Mouse (Mus musculus): ENCODE measurements around the gene Erbb3. TPM values are rescaled to one million over a fixed set of nuclear protein-coding genes. Genes with fewer than 3 reads are reported as not detected.
"Not testable (repeated sequence)": the region's sequence is repeated elsewhere in the genome, so short reads cannot be mapped to it uniquely, and the experiment has no call there.

Gene Erbb3
- polyA plus RNA-seq, 1 experiment from 2014 or later, result 21.4 TPM

DNA sequence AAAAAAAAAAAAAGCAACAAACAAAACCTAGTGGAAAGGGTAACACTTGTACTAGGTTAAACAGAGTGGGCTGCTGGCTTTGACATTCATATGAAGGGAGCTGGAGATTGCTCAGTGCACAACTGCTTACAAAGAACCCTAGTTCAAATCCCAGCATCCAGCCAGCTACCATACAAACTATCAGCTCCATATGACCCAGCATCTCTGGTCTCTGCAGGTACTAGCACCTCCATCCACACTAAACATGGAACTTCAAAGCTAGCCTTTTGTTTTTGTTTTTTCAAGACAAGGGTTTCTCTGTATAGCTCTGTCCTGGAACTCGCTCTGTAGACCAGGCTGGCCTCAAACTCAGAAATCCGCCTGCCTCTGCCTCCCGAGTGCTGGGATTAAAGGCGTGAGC, 33.2 kb upstream of the Erbb3 start:
- Histone ChIP-seq H3K4me1 (ENCODE audit: insufficient read depth, low read depth, low read length) (peaks cover 7% of the 10 kb centered on the region; the same call in 1 of the 2 replicates), H3K27ac (ENCODE audit: low read length) (no peak overlapping the region), H3K9me3 (ENCODE audit: low read length) (no peaks in the 10 kb centered on the region), H3K36me3 (ENCODE audit: insufficient read depth, low read length) (no peaks in the 10 kb centered on the region), H3K27me3 (replicated peaks; ENCODE audit: insufficient read depth, low read length) (no peaks in the 10 kb centered on the region), H3K9ac (replicated peaks; ENCODE audit: low read depth) (no peak overlapping the region), H3K4me3 (ENCODE audit: low read depth, low read length) (no peak overlapping the region), H3K4me2 (replicated peaks; ENCODE audit: low read depth, low read length) (no peak overlapping the region)
- no peak for ATAC-seq
- WGBS, result 88% methylated on average over 4 of the region's 4 CpGs
- TF ChIP-seq EP300 (IDR thresholded peaks at IDR 0.05) (no peak), CTCF (IDR thresholded peaks at IDR 0.05) (no peak)
- DNase-seq (ENCODE audit: low spot score), result no peak

GRCm38 (mm10) chr10:128621986-128622520, 32.6 kb upstream of the Erbb3 start:
- ATAC-seq (no peak), DNase-seq (ENCODE audit: low spot score) (peak; percentile 2)
- H3K27me3 ChIP-seq (replicated peaks; ENCODE audit: insufficient read depth, low read length), result no peaks in the 10 kb centered on the region
- H3K9me3 ChIP-seq (ENCODE audit: low read length), result no peaks in the 10 kb centered on the region
- H3K4me1 ChIP-seq (ENCODE audit: insufficient read depth, low read depth, low read length), result peaks cover 7% of the 10 kb centered on the region; the same call in 1 of the 2 replicates
- no peaks in the 10 kb centered on the region for H3K36me3 ChIP-seq (ENCODE audit: insufficient read depth, low read length)
- no peak overlapping the region for H3K27ac ChIP-seq (ENCODE audit: low read length)
- H3K4me2 ChIP-seq (replicated peaks; ENCODE audit: low read depth, low read length), result no peak overlapping the region
- H3K4me3 ChIP-seq (ENCODE audit: low read depth, low read length), result no peak overlapping the region
- TF ChIP-seq EP300 (IDR thresholded peaks at IDR 0.05) (no peak), CTCF (IDR thresholded peaks at IDR 0.05) (peak; percentile 14; the same call in 1 of the 2 replicates)
- 56% methylated on average over 3 of the region's 3 CpGs for WGBS
- no peak overlapping the region for H3K9ac ChIP-seq (replicated peaks; ENCODE audit: low read depth)

DNA sequence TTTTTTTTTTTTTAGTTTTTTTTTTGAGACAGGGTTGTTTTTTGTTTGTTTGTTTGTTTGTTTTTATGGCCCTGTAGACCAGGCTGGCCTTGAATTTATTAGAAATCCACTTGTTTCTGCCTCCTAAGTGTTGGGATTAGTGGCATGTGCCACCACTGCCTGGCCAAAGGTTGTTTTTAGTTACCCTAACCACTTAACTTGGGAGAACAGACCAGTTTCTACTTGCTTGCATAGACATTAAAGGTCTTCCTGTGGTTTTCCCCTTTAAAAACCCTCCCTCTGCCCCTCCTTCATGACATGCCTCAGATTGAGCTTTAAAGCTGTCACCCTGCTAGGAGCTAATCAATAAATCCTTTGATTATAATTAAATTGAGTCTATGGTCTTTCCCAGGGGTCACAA, 30.8 kb upstream of the Erbb3 start:
- Histone ChIP-seq H3K27ac (ENCODE audit: low read length) (no peak overlapping the region), H3K36me3 (ENCODE audit: insufficient read depth, low read length) (no peaks in the 10 kb centered on the region), H3K4me3 (ENCODE audit: low read depth, low read length) (no peak overlapping the region), H3K9ac (replicated peaks; ENCODE audit: low read depth) (no peak overlapping the region), H3K4me2 (replicated peaks; ENCODE audit: low read depth, low read length) (no peak overlapping the region), H3K27me3 (replicated peaks; ENCODE audit: insufficient read depth, low read length) (no peaks in the 10 kb centered on the region), H3K9me3 (ENCODE audit: low read length) (no peaks in the 10 kb centered on the region), H3K4me1 (ENCODE audit: insufficient read depth, low read depth, low read length) (peaks cover 1% of the 10 kb centered on the region; the same call in 1 of the 2 replicates)
- TF ChIP-seq EP300 (IDR thresholded peaks at IDR 0.05) (no peak), CTCF (IDR thresholded peaks at IDR 0.05) (no peak)
- no peak for DNase-seq (ENCODE audit: low spot score)
- no peak for ATAC-seq

DNA sequence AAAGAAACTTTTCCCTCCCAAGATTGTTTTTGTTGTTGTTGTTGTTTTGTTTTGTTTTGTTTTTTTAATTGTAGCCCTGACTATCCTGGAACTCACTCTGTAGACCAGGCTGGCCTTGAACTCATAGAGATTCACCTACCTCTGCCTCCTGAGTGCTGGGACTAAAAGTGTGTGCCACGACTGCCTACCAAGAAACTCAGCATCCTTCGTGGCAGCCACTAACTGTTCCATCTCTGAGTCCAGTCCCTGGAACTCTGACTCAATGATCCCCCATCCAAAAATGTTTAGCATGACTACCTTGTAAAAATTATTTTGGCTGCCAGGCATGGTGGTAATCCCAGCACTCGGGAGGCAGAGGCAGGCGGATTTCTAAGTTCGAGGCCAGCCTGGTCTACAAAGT, 29.7 kb upstream of the Erbb3 start:
- H3K27ac ChIP-seq (ENCODE audit: low read length); H3K4me2 ChIP-seq (replicated peaks; ENCODE audit: low read depth, low read length); H3K36me3 ChIP-seq (ENCODE audit: insufficient read depth, low read length); ATAC-seq; H3K27me3 ChIP-seq (replicated peaks; ENCODE audit: insufficient read depth, low read length); H3K4me3 ChIP-seq (ENCODE audit: low read depth, low read length); H3K4me1 ChIP-seq (ENCODE audit: insufficient read depth, low read depth, low read length); H3K9me3 ChIP-seq (ENCODE audit: low read length); H3K9ac ChIP-seq (replicated peaks; ENCODE audit: low read depth); DNase-seq (ENCODE audit: low spot score): not testable (repeated sequence)
- WGBS, result 81% methylated on average over 5 of the region's 5 CpGs

DNA sequence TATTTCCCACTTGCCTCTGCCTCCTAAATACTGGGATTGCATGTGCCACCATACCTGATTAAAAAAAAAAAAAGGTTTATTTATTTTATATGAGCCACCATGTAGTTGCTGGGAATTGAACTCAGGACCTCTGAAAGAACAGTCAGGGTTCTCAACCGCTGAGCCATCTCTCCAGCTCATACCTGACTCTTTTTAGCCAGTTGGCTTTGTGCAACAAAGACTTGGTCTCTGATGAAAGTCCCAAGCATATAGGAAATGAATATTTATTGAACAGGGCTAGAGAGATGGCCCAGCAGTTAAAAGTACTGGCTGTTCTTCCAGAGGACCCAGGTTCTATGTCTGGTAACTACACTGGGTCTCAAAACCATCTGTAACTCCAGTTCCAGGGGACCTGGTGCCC, 29.1 kb upstream of the Erbb3 start:
- ATAC-seq, result no peak
- DNase-seq (ENCODE audit: low spot score), result no peak
- Histone ChIP-seq H3K36me3 (ENCODE audit: insufficient read depth, low read length) (no peaks in the 10 kb centered on the region), H3K4me3 (ENCODE audit: low read depth, low read length) (no peak overlapping the region), H3K27me3 (replicated peaks; ENCODE audit: insufficient read depth, low read length) (no peaks in the 10 kb centered on the region), H3K9ac (replicated peaks; ENCODE audit: low read depth) (no peak overlapping the region), H3K4me1 (ENCODE audit: insufficient read depth, low read depth, low read length) (no peaks in the 10 kb centered on the region), H3K4me2 (replicated peaks; ENCODE audit: low read depth, low read length) (no peak overlapping the region), H3K9me3 (ENCODE audit: low read length) (no peaks in the 10 kb centered on the region), H3K27ac (ENCODE audit: low read length) (no peak overlapping the region)
- 92% methylated on average over 1 of the region's 1 CpGs for WGBS
- TF ChIP-seq CTCF (IDR thresholded peaks at IDR 0.05) (no peak), EP300 (IDR thresholded peaks at IDR 0.05) (no peak)

GRCm38 (mm10) chr10:128615798-128616448, 26.5 kb upstream of the Erbb3 start:
- WGBS, result 78% methylated on average over 5 of the region's 7 CpGs
- not testable (repeated sequence) for H3K27ac ChIP-seq (ENCODE audit: low read length); H3K9me3 ChIP-seq (ENCODE audit: low read length); H3K36me3 ChIP-seq (ENCODE audit: insufficient read depth, low read length); DNase-seq (ENCODE audit: low spot score); H3K4me3 ChIP-seq (ENCODE audit: low read depth, low read length); H3K4me1 ChIP-seq (ENCODE audit: insufficient read depth, low read depth, low read length); ATAC-seq; H3K27me3 ChIP-seq (replicated peaks; ENCODE audit: insufficient read depth, low read length); H3K9ac ChIP-seq (replicated peaks; ENCODE audit: low read depth); H3K4me2 ChIP-seq (replicated peaks; ENCODE audit: low read depth, low read length)

DNA sequence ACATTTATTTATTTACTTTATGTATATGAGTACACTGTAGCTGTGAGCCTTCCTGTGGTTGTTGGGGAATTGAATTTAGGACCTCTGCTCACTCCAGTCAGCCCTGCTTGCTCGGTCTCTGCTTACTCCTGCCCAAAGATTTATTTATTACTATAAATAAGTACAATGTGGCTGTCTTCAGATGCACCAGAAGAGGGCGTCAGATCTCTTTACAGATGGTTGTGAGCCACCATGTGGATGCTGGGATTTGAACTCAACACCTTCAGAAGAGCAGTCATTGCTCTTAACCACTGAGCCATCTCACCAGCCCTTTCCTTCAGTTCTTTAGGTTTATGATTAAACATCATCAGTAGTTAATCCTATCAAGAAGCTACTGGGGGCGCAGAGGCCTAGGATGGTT, 25.5 kb upstream of the Erbb3 start:
- ATAC-seq (no peak), DNase-seq (ENCODE audit: low spot score) (no peak)
- H3K36me3 ChIP-seq (ENCODE audit: insufficient read depth, low read length), result no peaks in the 10 kb centered on the region
- H3K27me3 ChIP-seq (replicated peaks; ENCODE audit: insufficient read depth, low read length), result no peaks in the 10 kb centered on the region
- TF ChIP-seq CTCF (IDR thresholded peaks at IDR 0.05) (peak; percentile 41), EP300 (IDR thresholded peaks at IDR 0.05) (no peak)
- H3K9ac ChIP-seq (replicated peaks; ENCODE audit: low read depth), result no peak overlapping the region
- H3K4me3 ChIP-seq (ENCODE audit: low read depth, low read length), result no peak overlapping the region
- no peaks in the 10 kb centered on the region for H3K4me1 ChIP-seq (ENCODE audit: insufficient read depth, low read depth, low read length)
- WGBS, result 46% methylated on average over 3 of the region's 3 CpGs
- no peak overlapping the region for H3K27ac ChIP-seq (ENCODE audit: low read length)
- H3K9me3 ChIP-seq (ENCODE audit: low read length), result no peaks in the 10 kb centered on the region
- no peak overlapping the region for H3K4me2 ChIP-seq (replicated peaks; ENCODE audit: low read depth, low read length)

GRCm38 (mm10) chr10:128613820-128614219, 24.4 kb upstream of the Erbb3 start:
- not testable (repeated sequence) for H3K27ac ChIP-seq (ENCODE audit: low read length); H3K36me3 ChIP-seq (ENCODE audit: insufficient read depth, low read length); DNase-seq (ENCODE audit: low spot score); ATAC-seq; H3K4me1 ChIP-seq (ENCODE audit: insufficient read depth, low read depth, low read length); H3K27me3 ChIP-seq (replicated peaks; ENCODE audit: insufficient read depth, low read length); H3K4me3 ChIP-seq (ENCODE audit: low read depth, low read length); H3K9ac ChIP-seq (replicated peaks; ENCODE audit: low read depth); H3K9me3 ChIP-seq (ENCODE audit: low read length); H3K4me2 ChIP-seq (replicated peaks; ENCODE audit: low read depth, low read length)
- 52% methylated on average over 4 of the region's 4 CpGs for WGBS

All from lung, postnatal 0 days (tissue).